Mouse (Mus musculus): ENCODE data around the gene Fbxo2.

DNA sequence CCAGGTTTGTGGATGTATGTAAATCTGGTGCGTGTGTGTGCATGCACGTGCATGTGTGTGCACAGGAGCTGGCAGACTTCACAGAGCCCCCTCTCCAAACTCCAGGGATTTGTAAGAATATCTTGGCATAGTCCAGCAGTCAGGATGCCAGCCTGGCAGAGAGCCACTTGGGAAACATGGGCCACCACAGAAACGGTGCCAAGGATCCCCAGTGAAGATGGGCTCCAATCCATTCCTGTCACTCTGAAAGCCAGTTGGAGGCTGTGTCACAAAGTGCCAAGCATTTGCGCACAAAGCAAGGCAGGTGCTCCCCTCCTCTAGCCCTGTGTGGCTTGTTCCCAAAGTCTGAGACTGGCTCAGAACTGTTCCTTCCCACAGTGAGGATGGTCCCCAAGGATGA, 39.1 kb upstream of the Fbxo2 start:
- TF ChIP-seq ZC3H11A (IDR thresholded peaks at IDR 0.05; ENCODE audit: borderline replicate concordance, low read depth, low read length): no peak
- no peak for TF ChIP-seq MAFK (IDR thresholded peaks at IDR 0.05; ENCODE audit: insufficient read depth, low read depth, low read length)
- no peak for TF ChIP-seq CHD2 (IDR thresholded peaks at IDR 0.05; ENCODE audit: low read depth, low read length)

All from ES-E14 (cell line).